Mouse (Mus musculus) embryo, embryonic 10.5 days (tissue): Measurements from ENCODE around the gene Mus81.
"Not testable (repeated sequence)": the region's sequence is repeated elsewhere in the genome, so short reads cannot be mapped to it uniquely, and the experiment has no call there.

Experiments used
- DNase-seq: peaks from one replicate; pipeline ENCODE4 v3.0.0-alpha.2; 2015; ENCODE audit warnings: low spot score

Mus81 gene

DNA sequence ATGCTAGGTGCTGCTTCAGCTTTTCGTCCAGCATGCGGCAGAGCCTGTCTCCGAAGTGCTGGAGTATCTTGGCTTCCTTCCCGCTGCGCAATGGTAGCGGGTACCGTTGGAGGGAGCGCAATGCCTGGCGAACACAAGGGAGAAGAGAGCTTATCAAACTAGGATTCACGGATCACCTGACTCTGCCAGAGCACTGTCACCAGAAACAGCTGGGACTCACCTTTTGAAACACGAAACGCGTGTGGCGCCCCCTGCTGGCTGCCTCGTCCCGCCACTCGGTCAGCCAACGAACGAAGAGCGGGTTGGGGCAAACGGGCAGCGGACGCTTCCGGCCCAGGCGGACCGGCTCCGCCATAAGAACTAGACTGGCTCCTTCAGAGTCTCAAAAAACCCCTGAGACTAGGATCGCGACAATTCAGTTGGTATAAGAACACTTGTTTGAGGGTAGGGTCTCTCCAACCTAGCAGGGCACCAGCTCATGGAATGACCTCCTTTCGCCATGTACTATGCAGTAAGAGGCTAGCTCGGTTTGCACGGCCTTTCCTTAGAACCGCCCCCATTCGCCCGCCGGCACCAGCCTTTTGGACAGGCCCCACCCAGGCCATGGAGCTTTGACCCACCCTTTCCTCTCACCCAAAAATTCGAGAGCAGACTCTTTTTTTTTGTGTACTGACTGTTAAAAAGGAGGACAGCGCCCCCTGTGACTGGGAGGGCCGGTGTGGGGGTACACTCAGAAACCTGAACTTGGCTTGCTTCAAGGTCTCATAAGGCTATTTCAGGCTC lies at the start of gene Mus81:
Gene Mus81, minus strand, starts transcription at position 635 of the 783 bp plus-strand sequence.
- DNase-seq, result peak; percentile 98

DNA sequence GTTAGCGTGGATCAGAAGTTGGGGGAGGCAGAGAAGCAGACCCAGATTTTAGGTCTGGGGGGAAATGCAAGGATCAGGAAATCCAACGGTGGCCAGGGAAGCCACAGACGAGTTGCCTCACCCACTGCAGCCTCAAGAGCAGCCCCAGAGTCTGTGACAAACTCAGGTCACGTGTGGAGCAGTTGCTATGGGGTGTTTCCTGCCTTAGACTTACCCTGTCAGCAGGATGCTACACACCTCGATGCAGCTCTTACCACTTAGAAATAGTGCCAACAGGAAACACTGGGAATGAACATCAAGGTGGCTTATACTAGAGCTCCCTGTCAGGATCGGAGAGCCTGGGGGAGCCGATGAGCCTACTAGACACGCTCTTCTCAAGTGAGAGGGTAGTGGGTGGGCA lies 44.3 kb upstream of the Mus81 start:
- no peak for DNase-seq

DNA sequence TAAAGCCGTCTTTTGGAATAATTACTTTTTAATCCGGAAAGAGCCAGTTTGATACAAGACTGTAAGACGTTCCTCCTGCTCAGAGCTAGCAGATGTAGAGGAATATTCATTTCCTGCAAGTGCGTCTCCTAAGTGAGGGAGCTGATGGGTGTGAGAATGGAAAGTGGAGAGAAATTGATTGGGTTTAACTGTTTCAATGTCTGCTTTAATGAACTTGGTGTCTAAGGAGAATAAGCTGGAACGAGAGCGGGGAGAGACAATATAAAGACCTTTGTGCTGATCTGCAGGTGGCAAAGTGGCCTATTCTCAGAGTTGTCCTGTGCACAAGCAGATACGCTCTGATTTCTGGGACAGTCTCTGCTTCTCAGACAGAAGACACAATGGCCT lies 41.9 kb upstream of the Mus81 start:
- DNase-seq, result peak; percentile 19

DNA sequence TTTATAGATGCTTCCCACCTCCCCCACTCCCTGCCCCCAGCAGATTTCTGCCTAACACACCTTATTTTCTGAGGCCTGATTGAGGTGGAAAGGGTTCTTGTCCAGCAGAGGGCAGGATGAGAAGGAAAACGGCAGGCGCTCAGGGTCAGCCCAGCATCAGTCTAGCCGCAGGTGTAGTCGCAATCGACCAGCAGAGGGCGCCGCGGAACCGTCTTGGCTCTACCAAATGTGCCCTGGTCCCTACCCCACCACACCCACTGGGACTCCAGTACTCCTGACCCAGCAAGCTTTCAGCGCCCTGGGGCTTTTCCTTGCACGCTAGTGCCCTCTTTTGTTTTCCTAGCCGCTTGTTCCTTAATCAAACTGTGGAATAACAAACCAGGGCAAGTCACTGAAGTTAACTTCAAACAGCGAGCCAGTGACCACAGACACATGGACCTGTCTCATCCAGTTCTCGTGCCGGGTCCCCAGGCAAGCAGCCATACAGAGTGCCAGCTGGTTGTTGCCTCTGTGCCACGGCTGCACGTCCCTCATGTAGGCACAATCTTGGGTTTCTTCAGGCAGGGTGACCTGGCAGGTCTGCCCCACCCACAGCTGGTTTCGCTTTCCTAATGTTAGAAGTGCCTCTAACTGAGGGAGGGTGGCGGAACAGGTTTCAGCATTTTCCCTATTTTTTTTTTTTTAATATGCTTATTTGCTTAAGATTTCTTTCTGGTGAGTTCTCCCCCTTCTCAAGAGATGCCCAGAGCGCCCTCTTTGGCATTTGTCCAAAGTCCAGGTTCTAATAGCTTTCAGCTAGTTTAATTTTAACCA lies 41.3 kb upstream of the Mus81 start:
- peak; percentile 98 for DNase-seq

DNA sequence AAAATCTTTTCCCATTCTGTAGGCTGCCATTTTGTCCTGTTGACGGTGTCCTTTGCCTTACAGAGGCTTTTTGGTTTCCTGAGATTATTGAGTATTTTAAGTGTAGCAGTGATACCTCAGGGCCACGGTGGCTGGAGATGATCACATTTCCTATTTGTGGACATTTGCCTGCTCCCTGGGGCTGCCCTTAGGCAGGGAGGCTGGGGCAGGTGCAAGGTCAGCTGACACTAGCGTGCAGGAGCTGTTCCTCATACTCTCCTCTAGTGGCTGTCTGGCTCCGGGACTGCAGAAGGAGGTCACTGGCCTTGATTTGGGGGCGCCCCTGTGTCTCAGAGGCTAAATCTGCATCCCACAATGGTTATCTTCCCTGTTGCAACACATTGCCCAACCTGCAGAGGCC lies 37.0 kb upstream of the Mus81 start:
- DNase-seq, result no peak

DNA sequence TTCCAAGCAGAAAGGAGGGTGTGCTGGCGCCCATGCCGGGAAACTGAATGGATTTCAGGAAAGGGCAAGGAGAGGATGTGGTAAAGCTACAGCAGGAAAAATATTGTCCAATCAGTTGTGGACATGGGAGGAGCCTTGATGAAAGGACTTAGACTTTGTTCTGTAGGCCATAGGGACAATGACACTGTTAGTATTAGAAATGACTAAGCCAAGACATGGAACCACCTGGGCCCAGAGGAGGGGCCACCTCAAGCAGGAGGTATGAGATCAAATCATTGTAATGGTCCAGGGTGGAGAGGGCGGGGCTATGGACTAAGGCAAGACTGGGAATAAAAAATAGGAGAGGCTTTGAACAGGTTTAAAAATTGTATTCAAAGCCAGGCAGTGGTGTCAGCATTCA lies 30.5 kb upstream of the Mus81 start:
- DNase-seq, result no peak

DNA sequence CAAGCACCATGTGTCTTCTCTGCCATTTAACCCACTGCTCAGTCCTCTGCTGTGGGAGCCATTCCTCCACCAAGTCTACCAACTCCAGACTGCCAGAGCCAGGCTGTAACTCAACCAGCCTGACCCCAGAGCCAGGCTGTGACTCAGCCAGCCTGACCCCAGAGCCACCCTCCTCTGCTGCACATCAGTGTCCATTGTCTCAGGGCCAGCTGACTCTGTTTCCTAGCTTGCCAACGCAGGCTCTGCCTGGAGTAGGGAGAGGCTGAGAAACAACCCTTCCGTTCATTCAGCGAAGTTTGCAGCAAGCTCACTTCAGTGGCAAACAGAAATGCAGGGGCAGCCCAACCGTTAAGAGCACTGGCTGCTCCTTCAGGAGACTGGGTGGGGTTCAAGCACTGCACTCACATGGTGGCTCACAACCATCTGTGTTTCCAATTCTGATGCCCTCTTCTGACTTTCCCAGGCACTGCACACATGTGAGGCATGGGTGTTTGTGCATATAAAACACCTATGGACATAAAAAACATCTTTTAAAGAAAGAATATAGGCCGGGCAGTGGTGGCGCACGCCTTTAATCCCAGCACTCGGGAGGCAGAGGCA lies 28.8 kb upstream of the Mus81 start:
- DNase-seq, result no peak

DNA sequence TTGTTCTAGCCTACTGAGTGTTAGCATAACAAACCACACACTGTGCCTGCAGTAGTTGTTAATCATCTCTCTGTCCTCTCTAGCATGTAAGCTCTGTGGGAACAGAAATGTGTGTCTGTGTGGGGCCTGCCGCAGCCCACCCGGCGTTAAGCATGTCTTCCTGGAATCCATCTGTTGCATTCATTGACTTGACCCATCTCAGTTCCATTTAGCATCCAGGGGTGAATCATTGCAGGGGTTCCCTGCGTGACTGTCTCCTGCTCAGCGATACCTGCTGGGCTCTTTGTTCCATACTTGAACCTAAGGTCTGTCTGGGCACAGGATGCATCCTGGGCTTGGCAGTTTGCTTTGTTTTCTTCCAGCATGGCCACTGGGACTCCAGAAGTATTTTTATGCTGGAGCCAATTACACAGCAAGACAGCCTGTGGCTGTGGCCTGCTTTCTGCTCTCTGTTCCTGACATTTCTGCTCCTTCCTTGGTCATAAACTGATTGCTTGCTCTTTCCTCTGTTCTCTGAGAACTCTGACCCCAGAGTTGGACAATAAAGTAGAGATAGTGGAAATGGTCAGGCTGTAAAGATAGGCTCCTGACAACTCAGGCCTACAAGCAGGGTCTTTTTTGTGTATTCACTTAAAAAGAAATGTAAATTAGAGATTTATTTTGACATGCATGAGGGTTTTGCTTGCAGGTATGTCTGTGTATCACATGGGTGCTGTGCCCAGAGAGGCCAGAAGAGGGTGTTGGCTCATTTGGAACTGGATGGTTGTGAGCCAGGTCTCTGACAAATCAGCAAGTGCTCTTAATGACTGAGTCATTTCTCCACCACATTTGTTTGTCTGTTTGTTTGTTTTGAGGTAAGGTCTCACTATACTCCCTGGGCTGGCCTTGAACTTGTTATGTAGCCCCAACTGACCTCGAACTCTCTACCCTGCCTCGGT lies 27.9 kb upstream of the Mus81 start:
- no peak for DNase-seq

DNA sequence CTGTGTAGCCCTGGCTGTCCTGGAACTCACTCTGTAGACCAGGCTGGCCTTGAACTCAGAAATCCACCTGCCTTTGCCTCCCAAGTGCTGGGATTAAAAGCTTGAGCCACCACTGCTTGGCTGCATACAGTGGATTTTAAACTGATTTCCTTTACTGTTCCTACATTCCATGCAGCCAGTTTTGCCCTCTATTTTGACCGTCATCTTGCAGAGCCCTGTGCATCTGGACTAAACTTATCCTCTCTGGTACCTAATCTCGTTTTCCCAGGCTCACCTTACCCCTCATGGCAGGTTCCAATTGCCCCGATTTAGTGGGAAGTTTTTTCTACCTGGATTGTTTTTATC lies 24.8 kb upstream of the Mus81 start:
- no peak for DNase-seq

DNA sequence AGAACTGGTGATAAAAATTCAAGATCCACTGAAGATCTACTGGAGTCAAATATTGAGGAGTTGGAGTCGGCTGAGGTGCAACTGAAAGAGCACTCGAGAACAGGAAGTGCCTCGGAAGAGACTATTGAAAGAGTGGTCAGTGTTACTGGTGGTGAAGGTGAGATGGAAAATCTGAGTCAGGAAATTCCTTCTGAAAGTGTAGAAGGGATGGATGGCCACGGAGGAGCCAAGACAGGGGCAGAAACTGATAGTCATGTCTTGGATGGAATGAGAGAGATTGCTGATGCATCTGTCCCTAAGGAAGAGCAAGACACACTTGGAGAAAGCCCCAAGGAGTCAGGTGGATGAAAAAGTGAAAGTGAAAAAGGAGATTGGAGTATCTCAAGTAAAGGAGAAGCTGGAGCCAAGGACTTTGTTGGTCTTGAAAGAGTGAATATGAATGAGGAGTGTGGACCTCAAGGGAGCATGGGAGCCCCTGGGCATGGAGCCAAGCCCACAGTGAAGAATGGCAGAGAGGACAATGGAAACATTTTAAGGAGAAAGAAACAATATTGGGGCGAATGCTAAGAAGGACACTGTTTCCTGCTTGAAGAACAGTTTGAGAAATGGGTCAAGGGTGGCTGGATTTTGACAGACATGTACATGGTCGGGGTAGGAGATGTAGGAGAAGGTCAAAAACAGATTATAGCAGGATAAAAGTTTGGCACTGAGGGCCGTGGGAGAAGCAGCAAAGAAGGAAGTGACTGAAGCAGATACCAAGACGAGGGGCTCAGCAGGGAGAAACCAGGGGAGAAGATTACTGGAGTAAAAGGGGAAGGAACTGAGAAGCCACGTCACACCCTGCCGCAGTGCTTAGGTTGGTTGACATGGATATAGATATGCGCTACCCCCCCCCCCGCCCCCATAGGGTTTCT lies 24.1 kb upstream of the Mus81 start:
- no peak for DNase-seq

DNA sequence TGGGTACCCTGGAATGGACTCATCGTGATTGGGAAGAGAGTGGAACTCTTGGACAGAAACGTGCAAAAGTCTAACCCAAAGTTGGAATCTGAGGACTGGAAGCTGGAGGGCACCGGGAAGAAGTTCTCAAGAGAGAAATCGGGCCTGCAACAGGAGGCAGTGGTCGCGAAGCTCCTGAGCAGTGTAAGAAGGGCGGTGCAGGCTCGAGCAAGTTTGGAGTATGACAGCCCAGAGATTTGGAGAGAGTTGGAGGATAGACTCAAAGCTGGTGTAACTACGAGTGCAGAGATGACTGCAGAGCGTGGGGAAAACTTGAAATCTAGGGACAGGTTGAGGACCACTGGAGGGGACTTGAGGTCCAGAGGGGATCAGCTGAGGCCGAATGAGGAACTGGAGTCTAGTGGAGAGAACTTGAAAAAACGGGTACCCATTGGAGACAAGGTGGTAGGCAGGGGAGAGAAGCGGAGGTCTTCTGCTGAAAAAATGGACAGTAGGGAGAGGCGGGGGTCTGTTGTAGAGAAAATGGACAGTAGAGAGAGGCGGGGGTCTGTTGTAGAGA lies 23.0 kb upstream of the Mus81 start:
- DNase-seq, result no peak

DNA sequence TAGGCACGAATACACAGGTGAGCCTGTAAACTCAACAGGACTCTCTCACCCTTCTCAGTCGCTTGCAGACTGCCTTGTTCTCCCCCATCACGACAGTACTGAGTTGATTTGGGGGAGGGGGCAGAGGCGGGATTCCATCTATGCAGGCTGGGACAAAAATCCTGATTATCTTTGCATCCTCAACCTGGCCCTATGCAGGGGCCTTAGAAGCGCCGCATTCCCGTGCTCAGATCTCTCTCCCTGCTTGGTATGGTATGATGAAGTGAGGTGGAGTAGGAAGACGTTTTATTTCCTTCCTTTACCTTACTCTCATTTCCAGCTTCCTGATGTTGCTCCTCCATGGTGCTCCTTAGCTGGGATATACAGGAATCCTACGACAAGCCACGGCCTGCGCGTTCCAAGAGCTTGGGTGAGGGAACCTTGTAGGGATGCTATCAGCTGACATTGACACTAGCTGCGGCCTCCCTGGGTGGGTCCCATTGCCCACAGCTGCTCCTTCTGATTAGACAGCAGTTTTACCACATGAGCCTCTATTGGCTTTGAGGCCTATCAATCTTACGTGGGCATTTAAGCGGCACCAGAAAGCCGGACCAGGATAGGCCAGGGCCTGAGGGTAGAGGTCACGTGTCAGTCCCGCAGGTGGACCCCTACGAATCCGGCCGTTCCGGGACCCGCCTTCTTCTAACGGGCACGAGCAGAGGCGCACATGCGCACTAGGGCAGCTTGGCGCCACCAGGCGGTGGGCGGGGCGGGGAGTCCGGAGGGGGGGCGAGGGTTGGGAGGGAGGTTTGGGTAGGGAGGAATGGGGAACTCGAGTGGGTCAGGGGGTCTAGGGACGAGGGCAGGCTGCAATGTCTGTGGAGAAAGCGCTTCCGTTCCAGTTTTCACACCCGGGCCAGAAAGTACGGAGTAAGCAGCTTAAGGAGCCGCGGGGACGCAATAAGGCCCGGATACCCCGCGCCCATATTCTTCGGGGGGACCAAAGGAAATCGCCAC lies 22.1 kb upstream of the Mus81 start, which contains the start of gene Snx32:
Gene Snx32, minus strand, starts transcription at position 508 of the 996 bp plus-strand sequence.
- DNase-seq, result peak; percentile 96

DNA sequence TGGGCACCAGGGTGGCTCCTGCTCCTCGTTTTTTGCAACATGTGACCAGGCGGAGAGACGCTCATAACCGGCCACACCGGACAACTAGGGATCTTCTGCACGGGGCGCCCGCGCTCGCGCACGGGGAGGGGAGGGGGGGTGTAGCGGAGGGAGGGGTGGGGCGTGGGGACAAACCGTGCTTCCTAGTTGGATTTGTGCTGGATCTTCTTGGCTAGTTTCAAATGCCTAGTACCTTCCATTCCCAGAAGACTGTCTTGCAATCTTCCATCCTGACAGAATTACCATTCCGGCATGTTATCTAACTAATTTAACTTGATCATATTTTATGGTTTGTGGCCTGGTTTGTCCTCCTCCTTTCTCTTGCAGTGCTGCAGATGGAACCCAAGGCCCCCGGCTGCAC lies 15.5 kb upstream of the Mus81 start, which contains the start of gene 1700020D05Rik:
Gene 1700020D05Rik, minus strand, starts transcription at position 101 of the 400 bp plus-strand sequence.
- DNase-seq, result no peak

DNA sequence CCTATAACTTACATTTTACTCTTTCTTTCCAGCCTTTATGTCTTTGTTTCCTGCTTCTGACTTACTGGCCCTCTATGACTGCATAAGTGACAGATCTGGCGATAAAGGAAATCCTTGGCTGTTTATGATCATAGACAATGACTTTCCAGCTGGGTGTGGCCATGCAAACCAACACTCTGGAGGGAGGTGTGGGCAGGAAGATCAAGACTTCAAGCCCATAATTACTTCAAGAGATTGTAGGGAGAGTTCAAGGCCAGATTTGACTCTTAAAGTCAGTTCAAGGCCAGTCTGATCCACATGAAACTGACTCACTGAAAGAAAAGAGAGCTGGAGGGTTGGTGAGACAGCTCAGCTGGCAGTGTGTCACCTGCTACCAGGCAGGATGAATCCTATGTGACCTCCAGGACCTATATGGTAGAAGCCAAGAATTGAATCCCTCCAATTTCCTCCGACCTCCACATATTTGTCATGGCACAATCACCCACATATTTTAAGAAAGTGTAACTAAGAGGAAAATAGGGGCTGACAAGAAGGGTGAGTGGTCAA lies 12.2 kb upstream of the Mus81 start:
- no peak for DNase-seq

DNA sequence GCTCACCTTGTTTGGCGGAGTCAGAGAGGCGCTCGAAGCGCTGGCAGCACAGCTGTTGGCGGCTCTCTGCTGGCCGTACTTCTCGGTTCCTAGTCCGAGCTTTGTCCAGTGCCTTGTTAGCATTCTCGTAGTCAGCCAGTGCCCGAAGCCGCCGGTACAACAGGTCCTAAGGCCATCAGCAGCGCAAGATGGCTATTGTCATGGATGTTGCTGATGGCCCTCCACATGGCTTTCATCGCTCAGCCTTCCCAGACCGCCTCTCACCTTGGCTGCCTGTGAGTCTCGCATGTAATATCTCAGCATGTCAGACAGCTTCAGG lies 7.8 kb upstream of the Mus81 start:
- no peak for DNase-seq

DNA sequence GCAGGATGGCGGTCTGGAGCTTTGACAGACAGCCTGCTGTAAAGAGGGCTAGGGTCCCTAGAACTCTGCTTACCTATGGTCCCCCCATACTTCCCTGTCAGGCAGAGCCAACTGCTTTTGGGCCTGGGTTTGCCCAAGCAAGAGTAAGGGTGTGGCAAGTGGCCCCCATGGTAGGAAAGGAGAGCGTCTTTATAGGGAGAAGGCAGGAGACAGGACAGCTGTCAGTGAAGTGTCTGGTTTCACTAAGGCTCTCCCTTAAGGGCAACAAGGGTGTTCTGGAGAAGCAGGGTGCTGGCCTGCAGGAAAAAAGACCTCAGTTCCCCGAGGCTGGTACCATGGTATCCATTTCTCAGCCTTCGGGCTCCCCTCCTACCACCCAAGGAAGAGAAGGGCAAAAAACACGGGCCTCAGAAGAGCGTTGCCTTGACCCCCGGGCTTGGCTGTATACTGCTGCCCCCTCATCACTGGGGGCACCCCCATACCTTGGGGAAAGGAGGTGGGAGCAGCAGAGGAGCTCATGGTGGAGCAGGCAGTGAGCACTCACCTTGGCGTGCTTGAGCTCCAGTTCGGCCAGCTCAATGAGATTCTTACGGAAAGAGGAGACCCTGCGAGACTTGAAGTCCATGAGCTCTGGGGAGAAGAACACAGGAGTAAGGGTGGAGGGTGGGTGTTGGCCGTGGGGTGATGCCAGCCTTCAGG lies 7.3 kb upstream of the Mus81 start:
- DNase-seq, result no peak

DNA sequence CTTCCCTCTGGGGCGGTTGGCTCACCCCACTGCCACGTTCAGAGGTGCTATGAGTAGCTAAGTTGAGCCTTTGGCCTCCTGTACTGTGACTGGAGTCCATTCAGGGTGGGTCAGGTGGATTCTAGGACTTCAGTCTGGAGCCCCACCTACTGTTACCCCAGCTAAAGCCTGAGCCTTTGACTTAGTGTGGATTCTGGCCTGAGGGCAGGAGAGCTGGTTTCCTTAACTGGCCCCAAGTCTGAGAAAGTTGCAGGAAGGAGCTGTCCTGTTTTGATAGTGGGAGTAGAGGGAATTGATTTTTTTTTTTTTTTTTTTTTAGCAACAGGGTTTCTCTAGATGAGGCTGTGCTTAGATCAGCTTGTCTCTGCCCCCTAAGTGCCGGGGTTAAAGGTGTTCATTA lies 6.1 kb upstream of the Mus81 start:
- DNase-seq, result no peak

DNA sequence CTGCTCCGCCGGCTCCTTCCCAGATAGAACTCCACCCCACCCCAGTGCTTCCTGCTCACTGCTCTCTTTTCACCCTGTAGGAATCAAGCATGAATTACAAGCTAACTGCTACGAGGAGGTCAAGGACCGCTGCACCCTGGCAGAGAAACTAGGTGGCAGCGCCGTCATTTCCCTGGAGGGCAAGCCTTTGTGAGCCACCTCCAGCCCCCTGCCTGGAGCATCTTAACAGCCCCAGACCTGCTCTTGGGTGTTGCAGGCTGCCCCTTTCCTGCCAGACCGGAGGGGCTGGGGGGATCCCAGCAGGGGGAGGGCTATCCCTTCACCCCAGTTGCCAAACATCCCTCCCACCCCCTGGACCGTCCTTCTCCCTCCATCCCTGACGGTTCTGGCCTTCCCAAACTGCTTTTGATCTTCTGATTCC lies 5.1 kb upstream of the Mus81 start:
- not testable (repeated sequence) for DNase-seq
